Mouse (Mus musculus) heart, embryonic 10.5 days (tissue): Measurements from ENCODE around the gene Aldh3b2. TPM values are rescaled to one million over a fixed set of nuclear protein-coding genes. Genes with fewer than 3 reads are reported as not detected.
A peak's percentile ranks its signal among the peaks of the same experiment; 100 is the strongest.

Experiments used
- DNase-seq: peaks from one replicate; pipeline ENCODE4 v3.0.0-alpha.2; 2017; ENCODE audit warnings: low spot score
- H3K27ac ChIP-seq: fragments of 300-500 bp; sonication (generic); 2 replicates; pipeline ENCODE4 v1.5.1; 2016; ENCODE audit warnings: mild to moderate bottlenecking
- H3K27me3 ChIP-seq: fragments of 300-500 bp; sonication (generic); 2 replicates; pipeline ENCODE4 v1.6.1; 2016; ENCODE audit warnings: mild to moderate bottlenecking; ENCODE audit not compliant: poor library complexity, insufficient read depth, severe bottlenecking
- H3K36me3 ChIP-seq: fragments of 300-500 bp; sonication (generic); 2 replicates; pipeline ENCODE4 v1.6.1; 2016; ENCODE audit warnings: mild to moderate bottlenecking, moderate library complexity
- H3K4me1 ChIP-seq: fragments of 300-500 bp; sonication (generic); 2 replicates; pipeline ENCODE4 v1.6.1; 2016; ENCODE audit warnings: mild to moderate bottlenecking
- H3K4me3 ChIP-seq: fragments of 300-500 bp; sonication (generic); 2 replicates; pipeline ENCODE4 v1.5.1; 2016; ENCODE audit warnings: mild to moderate bottlenecking, moderate library complexity
- H3K9me3 ChIP-seq: fragments of 300-500 bp; sonication (generic); 2 replicates; pipeline ENCODE4 v1.6.1; 2016; ENCODE audit warnings: mild to moderate bottlenecking, moderate library complexity
- WGBS: fragments of 180-500 bp; shearing (Covaris S2); methylation state at CpG from one replicate; pipeline ENCODE4 v1.1.7; 2016; 5-methylcytosine and 5-hydroxymethylcytosine counted together
- polyA plus RNA-seq: library from polyadenylated mRNA; unstranded; fragments of >200 nt; fragmentation: Nextera tagmentation; extraction: Ambion mirVana; gene quantifications from 2 replicates; pipeline ENCODE4 v1.2.1, GENCODE M21; 2016

Aldh3b2 gene
- polyA plus RNA-seq, 1 experiment from 2014 or later: 1.8 TPM

DNA sequence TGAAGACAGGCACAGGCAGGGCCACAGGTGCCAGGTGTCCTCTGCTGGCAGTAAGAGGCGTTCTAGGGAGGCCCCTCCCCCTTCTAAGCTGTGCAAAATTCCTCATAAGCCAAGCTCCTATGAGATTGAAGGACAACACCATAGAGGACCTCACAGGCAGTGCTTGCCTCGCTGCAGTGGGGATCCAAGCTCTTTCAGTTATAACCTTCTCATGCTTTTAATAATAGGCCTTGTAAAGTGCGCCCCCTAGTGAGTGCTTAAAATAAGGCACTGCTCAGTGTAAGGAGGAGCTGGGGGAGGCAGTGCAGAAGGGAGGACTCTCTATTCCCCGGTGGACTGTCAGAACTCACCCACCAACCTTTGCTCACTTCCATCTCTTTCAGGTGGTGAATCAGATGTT, 8.2 kb downstream of the Aldh3b2 start:
- Histone ChIP-seq H3K27me3 (peaks cover 9% of the 10 kb centered on the region; the same call in 1 of the 2 replicates), H3K27ac (0 out of 2 replicates have a peak overlapping the region, but pooled peaks have one; percentile 0), H3K4me3 (no peak overlapping the region), H3K9me3 (no peaks in the 10 kb centered on the region), H3K36me3 (no peaks in the 10 kb centered on the region), H3K4me1 (peaks cover 28% of the 10 kb centered on the region)
- DNase-seq: peak; percentile 82
- 17% methylated on average over 4 of the region's 4 CpGs for WGBS

DNA sequence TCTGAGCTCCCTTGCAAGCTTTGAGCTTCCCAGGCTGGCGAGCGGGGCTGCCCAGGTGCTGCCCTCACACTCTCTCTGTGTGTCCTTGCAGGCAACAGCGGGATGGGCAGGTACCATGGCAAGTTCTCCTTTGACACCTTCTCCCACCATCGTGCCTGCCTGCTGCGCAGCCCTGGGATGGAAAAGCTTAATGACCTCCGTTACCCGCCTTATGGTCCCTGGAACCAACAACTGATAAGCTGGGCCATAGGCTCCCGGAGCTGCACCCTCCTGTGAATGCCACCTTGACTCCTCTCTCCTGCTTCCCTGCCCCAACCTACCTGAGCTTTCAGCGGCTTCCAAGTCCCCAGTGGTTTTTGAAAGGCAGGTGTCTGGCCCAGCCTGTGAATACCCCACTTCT, 8.8 kb downstream of the Aldh3b2 start:
- no peak overlapping the region for H3K4me3 ChIP-seq
- H3K4me1 ChIP-seq: peaks cover 35% of the 10 kb centered on the region
- no peaks in the 10 kb centered on the region for H3K9me3 ChIP-seq
- H3K27me3 ChIP-seq: 0 out of 2 replicates have a peak, but pooled peaks cover 4% of the 10 kb centered on the region
- DNase-seq: no peak
- no peak overlapping the region for H3K27ac ChIP-seq
- no peaks in the 10 kb centered on the region for H3K36me3 ChIP-seq
- WGBS: 65% methylated on average over 9 of the region's 9 CpGs

DNA sequence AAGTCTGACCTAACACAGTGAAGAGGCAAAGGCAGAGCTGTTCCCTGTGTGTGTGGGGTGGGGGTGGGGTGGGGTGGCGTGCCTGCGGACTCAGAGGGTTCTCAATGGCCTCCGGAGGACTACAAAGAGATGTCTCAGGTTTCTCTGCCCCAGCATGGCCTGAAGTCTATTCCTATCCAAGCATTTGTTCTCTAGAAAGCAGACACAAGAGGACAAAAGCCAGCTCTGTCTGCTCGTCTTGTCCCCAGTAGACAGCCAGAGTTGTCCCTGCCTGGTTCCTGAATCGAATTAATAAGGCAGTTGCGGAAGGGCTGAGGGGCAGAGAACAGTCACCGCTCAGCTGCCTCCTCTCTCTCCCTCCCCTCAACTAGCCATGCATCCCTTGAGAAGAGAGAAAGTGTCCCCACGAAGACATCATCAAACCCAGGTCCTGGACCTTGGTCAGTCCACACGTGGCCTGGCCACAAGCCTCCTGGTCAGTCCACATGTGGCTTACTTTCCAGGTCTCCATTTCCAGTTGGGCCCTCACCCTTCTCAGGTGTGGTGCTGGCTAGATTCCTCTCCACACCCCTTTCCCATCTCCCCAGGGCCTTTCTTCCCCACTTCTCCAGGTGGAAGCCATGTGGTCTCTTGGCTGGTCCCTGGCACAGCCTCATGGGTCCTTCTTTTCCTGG, 11.5 kb downstream of the Aldh3b2 start:
- Histone ChIP-seq H3K27ac (peak overlapping the region; percentile 80), H3K27me3 (0 out of 2 replicates have a peak, but pooled peaks cover 4% of the 10 kb centered on the region), H3K9me3 (no peaks in the 10 kb centered on the region), H3K36me3 (no peaks in the 10 kb centered on the region), H3K4me3 (no peak overlapping the region), H3K4me1 (peaks cover 55% of the 10 kb centered on the region)
- DNase-seq: no peak
- WGBS: 55% methylated on average over 9 of the region's 9 CpGs

DNA sequence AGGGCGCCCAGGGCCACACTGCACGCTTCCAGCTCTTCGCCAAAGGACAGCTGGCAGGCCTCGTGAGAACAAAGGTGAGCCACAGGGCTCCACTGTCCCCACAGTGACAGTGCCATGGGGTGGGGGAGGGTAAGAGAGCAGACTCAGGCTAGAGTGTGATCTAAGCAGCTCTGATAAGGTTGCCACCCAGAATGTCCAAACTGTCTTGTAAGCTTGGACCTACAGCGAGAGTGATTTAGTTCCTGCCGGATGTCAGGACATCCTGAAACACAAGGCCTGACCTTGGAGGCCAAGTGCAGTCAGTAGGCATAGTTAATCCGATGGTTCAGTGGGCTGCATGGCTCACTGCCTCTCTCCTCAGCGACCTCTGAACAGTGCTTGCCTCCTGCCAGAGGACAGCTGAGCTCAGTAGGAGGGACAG, 13.1 kb downstream of the Aldh3b2 start:
- 20% methylated on average over 8 of the region's 8 CpGs for WGBS
- no peak for DNase-seq

DNA sequence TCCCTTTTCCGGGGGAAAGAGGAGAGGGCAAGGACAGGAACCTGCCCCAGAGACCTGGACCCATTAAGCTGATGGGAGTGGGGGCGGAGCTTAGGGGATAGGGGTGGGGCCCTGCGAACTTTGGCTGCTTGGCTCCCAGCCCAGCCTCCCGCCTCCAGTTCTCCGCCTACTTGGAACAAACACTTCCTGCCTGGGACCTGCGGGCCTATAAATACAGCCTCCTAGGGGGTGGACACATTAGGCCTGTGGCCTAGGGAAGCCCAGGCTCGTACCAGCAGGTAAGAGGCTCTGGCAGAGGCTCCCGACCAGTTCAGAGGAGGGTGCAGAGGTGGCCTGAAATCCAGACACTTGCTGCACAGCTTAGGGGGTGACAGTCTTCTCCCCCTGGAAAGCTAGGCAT, 14.2 kb downstream of the Aldh3b2 start, which contains the start of gene Acy3:
Gene Acy3 (plus strand): TSS at position 237 of the 400 bp plus-strand sequence.
- Histone ChIP-seq H3K4me3 (peak within 1 kb of the TSS; percentile 20; the same call in 1 of the 2 replicates), H3K4me1 (peaks cover 66% of the 10 kb centered on the region), H3K9me3 (no peaks in the 10 kb centered on the region), H3K27me3 (0 out of 2 replicates have a peak, but pooled peaks cover 6% of the 10 kb centered on the region), H3K27ac (peak within 1 kb of the TSS; percentile 80), H3K36me3 (no peaks in the 10 kb centered on the region)
- 17% methylated on average over 8 of the region's 8 CpGs for WGBS
- DNase-seq: peak; percentile 86

More for the DNA sequence above, 13.1 kb downstream of the Aldh3b2 start:
- Histone ChIP-seq H3K36me3 (no peaks in the 10 kb centered on the region), H3K27ac (peak overlapping the region; percentile 80), H3K4me3 (no peak overlapping the region), H3K9me3 (no peaks in the 10 kb centered on the region), H3K4me1 (peaks cover 55% of the 10 kb centered on the region), H3K27me3 (0 out of 2 replicates have a peak, but pooled peaks cover 4% of the 10 kb centered on the region)

DNA sequence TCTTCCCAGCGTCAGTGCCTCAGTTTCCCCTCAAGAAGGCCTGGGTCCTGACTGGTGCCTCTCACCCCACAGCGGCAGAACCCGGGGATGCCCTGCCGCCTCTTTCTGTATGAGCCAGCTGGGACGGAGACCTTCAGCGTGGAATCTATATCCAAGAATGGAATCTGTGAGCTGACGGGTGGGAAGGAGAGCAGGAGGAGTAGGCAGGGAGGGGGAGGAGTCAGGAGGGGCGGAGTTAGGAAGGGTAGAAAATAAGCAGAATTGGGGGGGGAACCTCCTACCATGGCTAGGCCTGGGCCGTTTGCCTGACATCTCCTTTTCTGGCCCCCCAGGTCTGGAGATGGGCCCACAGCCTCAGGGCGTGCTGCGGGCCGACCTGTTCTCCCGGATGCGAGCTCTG, 15.9 kb downstream of the Aldh3b2 start:
- H3K36me3 ChIP-seq: no peaks in the 10 kb centered on the region
- DNase-seq: no peak
- no peak overlapping the region for H3K4me3 ChIP-seq
- H3K27me3 ChIP-seq: 0 out of 2 replicates have a peak, but pooled peaks cover 6% of the 10 kb centered on the region
- WGBS: 77% methylated on average over 14 of the region's 14 CpGs
- H3K27ac ChIP-seq: no peak overlapping the region; the same call in 1 of the 2 replicates
- H3K4me1 ChIP-seq: peaks cover 69% of the 10 kb centered on the region
- H3K9me3 ChIP-seq: no peaks in the 10 kb centered on the region

DNA sequence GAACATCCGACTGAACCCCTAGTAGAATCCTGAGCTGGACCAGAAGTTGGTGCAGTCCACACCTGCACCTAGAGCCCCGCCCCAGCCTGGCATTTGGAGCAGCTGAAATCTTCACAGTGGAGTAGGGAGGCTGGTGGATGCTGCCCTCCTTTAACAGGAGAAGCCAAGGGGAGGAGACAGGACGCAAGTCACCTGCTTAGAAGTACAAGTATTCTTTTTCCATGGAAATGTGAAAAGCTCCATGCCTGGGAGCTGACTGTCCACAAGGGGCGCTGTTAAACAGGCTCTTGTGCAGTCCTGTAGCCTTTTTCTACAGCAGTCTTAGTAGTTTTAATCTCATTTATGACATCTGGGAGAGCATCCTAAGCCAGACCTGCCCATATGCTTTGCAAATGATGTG, 16.6 kb downstream of the Aldh3b2 start:
- no peaks in the 10 kb centered on the region for H3K9me3 ChIP-seq
- no peak for DNase-seq
- H3K4me3 ChIP-seq: no peak overlapping the region
- peaks cover 62% of the 10 kb centered on the region for H3K4me1 ChIP-seq
- no peaks in the 10 kb centered on the region for H3K36me3 ChIP-seq
- H3K27me3 ChIP-seq: 0 out of 2 replicates have a peak, but pooled peaks cover 6% of the 10 kb centered on the region
- 84% methylated on average over 4 of the region's 4 CpGs for WGBS
- no peak overlapping the region for H3K27ac ChIP-seq

DNA sequence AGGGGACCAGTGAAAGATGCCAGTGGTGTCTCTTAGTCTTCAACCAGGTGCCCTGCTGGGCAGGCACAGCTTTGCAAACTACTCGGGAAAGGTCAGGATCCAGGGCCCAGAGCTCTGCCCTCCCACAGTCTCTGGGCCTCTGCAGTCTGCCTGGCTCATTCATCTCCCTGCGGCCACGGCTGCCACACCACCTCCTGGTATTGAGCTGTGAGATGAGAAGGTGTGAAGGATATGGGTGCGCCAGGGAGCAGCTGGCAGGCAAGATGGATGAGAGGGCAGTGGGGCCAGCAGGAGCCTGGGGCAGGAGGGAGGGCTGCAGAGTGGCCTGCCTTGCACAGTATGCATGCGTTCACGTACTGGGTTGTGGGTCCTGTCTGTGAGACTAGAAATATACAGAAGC, 18.7 kb downstream of the Aldh3b2 start:
- WGBS: 56% methylated on average over 6 of the region's 6 CpGs
- no peak for DNase-seq
- H3K27me3 ChIP-seq: 0 out of 2 replicates have a peak, but pooled peaks cover 6% of the 10 kb centered on the region

DNA sequence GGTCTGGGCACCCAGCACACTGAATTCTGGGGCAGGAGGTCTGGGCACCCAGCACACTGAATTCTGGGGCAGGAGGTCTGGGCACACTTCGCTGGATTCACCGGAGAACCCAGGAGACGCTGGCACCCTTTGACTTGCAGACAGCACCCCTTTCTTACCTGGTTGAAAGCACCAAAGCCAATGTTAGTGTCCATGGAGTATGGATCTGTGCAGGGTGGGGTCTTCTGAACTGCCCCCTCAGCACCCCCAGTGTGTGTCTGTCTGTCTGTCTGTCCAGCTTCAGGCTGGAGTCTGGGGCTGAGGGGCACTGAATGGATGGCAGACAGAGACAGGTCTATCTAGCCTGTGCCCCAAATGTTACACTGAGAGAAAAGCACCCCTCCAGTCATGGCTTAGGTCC, 19.4 kb downstream of the Aldh3b2 start:
- Histone ChIP-seq H3K4me3 (no peak overlapping the region), H3K4me1 (peaks cover 34% of the 10 kb centered on the region), H3K9me3 (no peaks in the 10 kb centered on the region), H3K27ac (no peak overlapping the region), H3K27me3 (0 out of 2 replicates have a peak, but pooled peaks cover 6% of the 10 kb centered on the region), H3K36me3 (no peaks in the 10 kb centered on the region)
- DNase-seq: no peak
- 84% methylated on average over 3 of the region's 3 CpGs for WGBS

More for the DNA sequence above, 18.7 kb downstream of the Aldh3b2 start:
- no peaks in the 10 kb centered on the region for H3K36me3 ChIP-seq
- no peaks in the 10 kb centered on the region for H3K9me3 ChIP-seq
- peaks cover 41% of the 10 kb centered on the region for H3K4me1 ChIP-seq
- H3K4me3 ChIP-seq: no peak overlapping the region
- no peak overlapping the region for H3K27ac ChIP-seq

DNA sequence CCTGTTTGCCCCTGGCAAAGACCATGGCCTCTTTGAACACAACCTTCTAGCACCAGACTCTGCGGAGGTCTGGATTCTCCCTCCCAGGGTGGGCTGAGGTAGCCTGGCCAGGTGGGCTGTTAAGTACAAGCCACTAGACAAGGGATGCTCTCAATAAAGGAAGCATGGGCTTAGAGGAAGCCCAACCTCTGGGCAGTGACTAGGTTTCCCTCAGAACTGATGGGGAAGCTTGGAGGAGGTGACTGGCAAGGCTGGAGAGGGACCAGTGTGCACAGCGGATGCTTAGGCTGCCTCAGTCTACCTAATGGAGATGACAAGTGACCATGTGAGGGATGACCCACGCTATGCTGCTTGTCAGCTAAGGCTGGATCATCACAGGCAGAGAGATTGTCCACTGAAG, 19.8 kb downstream of the Aldh3b2 start:
- WGBS: 81% methylated on average over 3 of the region's 3 CpGs
- H3K36me3 ChIP-seq: no peaks in the 10 kb centered on the region
- no peak overlapping the region for H3K4me3 ChIP-seq
- DNase-seq: no peak
- no peak overlapping the region for H3K27ac ChIP-seq
- 0 out of 2 replicates have a peak, but pooled peaks cover 6% of the 10 kb centered on the region for H3K27me3 ChIP-seq
- peaks cover 33% of the 10 kb centered on the region for H3K4me1 ChIP-seq
- no peaks in the 10 kb centered on the region for H3K9me3 ChIP-seq

DNA sequence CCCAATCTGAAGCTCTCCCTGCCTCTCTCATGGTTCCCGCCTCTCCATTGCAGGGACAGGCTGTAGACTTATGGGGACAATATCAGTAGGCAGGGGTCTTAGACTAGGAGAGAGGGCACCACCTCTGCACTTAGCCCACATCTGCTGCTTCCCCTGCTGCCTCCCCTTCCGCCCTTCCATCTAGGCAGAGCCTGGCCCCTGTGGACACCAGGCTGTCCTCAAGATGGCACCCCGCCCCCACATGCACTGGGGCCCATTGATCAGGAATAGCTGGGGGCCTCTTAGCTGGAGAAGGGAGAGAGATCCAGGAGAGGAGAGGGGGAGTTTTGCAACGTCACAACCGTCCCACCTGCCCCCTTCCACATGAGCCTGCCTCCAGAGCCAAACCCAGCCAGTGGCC, 20.3 kb downstream of the Aldh3b2 start, which contains the start of gene Tbx10:
Gene Tbx10 (plus strand): TSS at position 337 of the 400 bp plus-strand sequence.
- Histone ChIP-seq H3K27me3 (0 out of 2 replicates have a peak, but pooled peaks cover 6% of the 10 kb centered on the region), H3K4me1 (peaks cover 34% of the 10 kb centered on the region), H3K4me3 (no peak within 1 kb of the TSS), H3K9me3 (no peaks in the 10 kb centered on the region), H3K36me3 (no peaks in the 10 kb centered on the region), H3K27ac (no peak within 1 kb of the TSS)
- no peak for DNase-seq
- 38% methylated on average over 5 of the region's 5 CpGs for WGBS

DNA sequence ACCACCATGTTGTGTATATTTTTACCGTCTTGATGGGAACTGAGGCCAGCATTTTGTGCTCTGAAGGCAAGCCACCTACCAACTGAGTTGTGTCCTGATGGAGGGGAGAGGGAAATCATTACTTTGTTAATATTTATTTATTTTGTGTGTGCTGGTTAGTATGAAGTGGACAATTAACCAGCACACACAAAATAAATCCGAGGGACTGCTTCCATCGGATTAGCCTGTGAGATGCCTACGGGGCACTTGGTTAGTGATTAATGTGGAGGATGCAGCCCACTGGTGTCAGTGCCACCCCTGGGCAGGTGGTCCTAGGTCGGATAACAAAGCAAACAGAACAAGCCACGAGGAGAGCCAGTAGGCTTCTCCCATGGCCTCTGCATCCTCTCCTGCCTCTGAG, 22.8 kb downstream of the Aldh3b2 start:
- DNase-seq: no peak
- H3K4me1 ChIP-seq: peaks cover 38% of the 10 kb centered on the region
- no peak overlapping the region for H3K4me3 ChIP-seq
- WGBS: 67% methylated on average over 6 of the region's 6 CpGs
- H3K36me3 ChIP-seq: no peaks in the 10 kb centered on the region
- no peak overlapping the region for H3K27ac ChIP-seq
- 0 out of 2 replicates have a peak, but pooled peaks cover 13% of the 10 kb centered on the region for H3K27me3 ChIP-seq
- no peaks in the 10 kb centered on the region for H3K9me3 ChIP-seq

DNA sequence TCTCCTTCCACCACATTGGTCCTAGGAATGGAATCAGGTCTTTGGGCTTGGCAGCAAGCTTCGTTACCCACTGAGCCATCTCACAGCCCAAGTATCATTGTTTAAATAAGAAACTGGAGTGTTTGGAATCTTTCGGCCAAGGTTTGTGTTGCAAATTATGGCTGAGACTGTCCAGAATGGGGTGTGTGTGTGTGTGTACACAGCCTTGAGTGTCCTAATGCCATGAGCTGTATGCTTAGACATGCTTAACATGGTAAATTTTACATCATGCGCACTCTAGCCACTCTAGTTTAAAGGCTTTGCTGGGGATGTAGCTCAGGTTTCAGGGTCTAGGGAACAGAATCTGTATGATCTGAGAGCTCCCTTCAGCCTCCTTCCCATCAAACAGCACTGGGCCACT, 23.4 kb downstream of the Aldh3b2 start:
- Histone ChIP-seq H3K27me3 (0 out of 2 replicates have a peak, but pooled peaks cover 13% of the 10 kb centered on the region), H3K4me1 (peaks cover 35% of the 10 kb centered on the region), H3K9me3 (no peaks in the 10 kb centered on the region), H3K4me3 (no peak overlapping the region), H3K36me3 (no peaks in the 10 kb centered on the region), H3K27ac (no peak overlapping the region)
- no peak for DNase-seq
- WGBS: 95% methylated on average over 3 of the region's 3 CpGs
